Mouse (Mus musculus) cerebellum, postnatal 36 days (tissue): ENCODE results near the gene Tmbim1.
"Not testable (repeated sequence)": the region's sequence is repeated elsewhere in the genome, so short reads cannot be mapped to it uniquely, and the experiment has no call there.

Experiments used
- DNase-seq, 2 experiments: peaks; one replicate each; pipeline ENCODE4 v3.0.0; 2021 to 2022; ENCODE audit warnings: mixed read lengths in 2 of 2

The Tmbim1 gene

DNA sequence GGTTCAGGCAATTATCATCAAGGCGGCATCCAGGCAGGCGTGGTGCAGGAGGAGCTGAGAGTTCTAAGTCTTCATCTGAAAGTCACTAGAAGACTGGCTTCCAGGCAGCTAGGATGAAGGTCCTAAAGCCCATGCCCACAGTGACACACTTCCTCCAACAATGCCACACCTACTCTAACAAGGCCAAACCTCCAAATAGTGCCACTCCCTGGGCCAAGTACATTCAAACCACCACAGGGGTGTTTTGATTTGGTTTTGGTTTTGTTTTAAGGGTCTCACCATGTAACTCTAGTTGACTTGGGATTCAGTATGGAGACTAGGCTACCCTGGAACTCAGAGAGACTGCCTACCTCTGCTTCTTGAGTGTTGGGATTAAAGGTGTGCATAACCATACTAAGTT is at the start of gene Tmbim1:
Tmbim1 (minus strand) TSS at position 101 of the 400 bp plus-strand sequence.
- DNase-seq = no peak

DNA sequence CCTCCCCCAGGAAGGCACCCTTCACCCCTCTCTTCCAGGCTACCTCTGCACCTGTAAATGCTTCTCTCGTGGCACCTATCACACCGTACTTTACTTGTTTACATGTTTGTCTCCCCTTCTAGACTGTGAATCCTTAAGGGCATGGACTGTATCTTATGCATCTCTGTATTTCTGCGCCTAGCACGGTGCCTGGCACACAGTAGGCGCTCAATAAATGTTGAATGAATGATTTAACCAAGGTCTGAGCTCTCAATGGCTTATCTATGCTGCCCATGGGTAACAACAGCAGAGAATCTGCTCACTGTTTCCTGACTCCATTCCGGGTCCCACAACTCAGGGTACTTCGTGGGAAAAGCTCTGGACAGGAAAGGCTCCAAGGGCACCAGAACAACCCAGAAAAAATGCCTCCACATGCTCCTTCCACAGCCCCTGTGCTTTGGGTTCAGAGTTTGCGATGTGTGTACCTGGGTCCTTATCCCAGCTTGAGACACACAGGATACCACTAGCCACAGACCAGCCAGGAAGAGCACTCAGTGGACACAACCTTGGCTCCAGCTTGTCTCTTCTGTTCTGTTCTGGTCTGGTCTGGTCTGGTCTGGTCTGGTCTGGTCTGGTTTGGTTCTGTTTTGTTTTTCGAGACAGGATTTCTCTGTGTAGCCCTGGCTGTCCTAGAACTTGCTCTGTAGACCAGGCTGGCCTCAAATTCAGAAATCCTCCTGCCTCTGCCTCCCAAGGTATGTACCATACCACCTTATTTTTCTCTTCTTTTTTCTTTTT is 48.2 kb upstream of the Tmbim1 start:
- DNase-seq = no peak

DNA sequence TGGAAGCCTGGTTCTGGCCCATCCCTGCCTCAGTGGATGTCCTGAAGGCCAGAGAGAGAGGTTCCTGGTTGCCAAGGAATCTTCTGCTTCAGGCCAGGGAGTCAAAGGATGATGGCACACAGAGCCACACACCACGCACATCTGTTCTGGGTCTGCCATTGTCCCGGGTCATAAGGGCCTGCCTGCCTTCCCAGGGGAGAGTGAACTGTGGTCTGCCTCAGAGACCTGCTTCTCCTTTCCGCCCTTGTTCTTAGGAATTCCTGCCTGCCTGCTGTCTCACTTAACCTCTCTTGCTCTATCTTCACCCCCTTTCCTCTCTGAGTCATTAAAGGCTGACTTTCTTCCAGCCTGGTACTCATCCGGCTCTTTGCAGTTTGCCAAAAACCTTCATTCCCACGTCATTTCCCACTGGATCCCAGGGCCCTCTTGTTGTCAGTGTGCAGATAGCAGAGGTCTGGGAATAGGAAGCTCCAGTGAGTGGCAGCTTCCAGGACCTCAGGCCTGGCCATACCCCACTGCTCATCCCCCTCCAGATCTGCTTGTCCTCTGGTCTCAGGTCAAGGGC is 47.2 kb upstream of the Tmbim1 start:
- DNase-seq = no peak

DNA sequence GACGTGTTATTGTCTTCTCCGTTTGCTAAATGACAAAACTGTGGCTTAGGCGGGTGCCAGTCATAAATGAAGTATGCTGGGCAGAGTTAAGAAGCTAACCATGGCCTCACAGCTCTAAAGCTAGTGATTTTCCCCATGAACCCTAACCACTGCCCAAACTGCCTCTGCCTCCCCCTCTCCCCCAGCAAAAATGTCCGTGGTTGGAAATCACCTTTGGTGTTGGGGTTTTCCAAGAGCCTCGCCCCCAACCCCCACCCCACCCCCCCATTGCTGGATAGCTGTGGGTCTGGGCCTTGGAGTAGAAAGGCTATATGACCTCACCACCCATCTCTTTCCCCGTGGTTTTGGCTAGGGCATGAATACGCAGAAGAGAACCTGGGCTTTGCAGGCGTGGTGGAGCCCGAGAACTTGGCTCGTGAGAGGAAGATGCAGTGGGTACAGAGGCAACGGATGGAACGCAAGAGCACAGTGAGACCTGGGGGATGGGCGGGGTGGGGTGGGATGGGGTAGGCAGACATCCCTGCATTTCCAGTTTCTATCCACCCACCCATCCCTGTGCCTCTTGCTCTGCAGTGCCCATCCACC is 45.9 kb upstream of the Tmbim1 start:
- DNase-seq = no peak

DNA sequence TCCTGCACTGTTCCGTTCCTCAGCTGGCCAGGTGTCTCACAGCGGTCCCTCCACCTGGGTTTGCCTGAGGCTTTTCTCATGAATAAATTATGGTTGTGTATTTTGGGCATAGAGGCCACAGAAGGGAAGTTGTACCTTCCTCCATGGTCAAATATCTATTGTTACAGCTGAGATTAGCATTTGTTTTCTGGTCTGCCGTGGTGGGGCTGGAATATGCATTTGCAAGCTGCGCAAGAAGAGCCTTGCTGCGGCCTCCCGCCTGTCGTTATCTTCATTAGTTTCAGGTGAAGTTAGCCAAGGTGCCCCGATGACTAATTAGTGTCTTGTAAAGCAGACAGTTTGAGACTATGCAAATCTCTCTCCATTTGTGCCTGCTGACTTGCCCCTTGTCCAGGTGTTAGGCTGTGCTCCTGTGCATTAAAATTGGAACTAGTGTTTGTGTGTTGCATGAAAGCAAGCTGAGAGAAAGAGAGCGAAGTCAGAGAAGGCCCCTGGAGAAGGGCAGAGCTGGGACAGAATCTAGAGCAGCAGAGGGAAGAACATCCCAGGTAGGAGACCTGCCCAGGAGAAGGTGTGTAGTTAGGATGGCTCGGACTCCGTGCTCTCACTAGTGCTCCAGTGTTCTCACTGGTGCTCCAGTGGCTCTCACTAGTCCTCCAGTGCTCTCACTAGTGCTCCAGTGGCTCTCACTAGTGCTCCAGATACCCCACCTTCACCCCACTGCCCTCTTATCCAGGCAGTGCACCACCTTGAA is 38.9 kb upstream of the Tmbim1 start:
- no peak for DNase-seq

DNA sequence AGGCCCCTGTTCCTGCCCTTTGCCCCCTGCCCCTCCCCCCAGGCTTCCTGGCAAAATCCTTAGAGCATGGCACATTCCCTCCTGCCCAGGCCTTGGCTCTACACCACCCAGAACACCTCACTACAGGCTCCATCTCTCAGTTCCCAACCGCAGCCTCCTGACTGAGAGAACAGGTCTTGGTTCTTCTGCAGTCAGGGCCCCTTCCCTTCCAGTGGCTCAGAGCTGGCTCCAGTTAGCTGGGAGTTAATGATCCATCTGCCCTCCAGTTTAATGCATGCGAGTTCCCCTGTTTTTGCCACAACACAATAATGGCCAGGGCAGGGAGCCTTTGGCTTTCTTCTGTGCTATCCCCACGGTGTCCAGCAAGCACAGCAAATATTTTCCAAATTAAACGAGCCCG is 37.7 kb upstream of the Tmbim1 start:
- DNase-seq = no peak

DNA sequence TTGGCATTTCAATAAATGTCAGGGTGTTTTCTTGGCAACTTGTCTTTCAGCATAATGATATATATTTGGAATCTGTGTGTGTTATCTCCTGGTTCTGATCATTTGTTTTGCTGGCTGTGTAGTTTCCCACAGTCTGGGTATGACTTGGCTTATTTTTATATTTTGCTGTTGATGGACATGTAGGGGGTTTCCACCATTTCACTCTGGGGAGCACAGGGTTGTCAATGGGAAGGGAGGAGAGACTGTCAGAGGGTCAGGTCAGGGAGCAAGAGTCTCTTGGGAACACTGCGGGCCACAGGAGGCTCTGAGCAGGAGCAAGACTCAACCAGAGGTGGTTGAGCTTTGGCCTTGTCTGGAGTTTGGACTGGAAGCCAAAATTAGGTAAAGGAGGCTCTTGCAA is 36.9 kb upstream of the Tmbim1 start:
- DNase-seq = no peak

DNA sequence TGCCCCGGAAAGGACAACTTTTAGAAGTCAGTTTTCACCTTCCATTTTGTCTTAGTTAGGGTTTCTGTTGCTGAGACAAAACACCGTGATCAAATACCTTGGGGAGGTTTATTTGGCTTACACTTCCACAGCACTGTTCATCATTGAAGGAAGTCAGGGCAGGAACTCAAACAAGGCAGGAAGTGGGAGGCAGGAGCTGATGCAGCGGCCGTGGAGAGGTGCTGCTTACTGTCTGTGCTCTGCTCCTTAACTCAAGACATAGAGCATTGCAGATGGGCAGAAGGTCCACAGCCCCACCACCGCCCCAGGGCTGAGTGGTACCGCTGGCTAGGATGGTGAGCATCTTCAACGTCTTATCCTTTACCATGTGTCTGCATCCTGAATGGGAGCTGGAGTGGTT is 36.5 kb upstream of the Tmbim1 start:
- DNase-seq = no peak

DNA sequence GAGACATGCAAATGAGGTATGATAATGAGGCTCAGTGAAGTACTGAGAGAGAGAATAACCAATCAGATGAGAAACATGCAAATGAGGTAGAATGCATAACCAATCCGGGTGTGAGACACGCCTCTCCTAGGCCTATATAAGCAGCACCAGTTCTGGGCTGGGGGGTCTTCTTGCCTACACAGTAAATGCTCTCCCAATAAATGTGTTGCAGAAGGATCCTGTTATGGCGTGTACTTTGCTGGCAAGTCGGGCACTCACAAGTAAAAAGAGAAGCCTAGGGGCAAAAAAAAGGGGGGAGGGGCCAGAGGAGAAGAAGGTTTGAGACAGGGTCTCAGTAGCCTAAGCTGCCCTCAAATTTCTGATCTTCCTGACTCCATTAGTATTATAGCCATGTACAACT is 35.6 kb upstream of the Tmbim1 start:
- DNase-seq = not testable (repeated sequence)

DNA sequence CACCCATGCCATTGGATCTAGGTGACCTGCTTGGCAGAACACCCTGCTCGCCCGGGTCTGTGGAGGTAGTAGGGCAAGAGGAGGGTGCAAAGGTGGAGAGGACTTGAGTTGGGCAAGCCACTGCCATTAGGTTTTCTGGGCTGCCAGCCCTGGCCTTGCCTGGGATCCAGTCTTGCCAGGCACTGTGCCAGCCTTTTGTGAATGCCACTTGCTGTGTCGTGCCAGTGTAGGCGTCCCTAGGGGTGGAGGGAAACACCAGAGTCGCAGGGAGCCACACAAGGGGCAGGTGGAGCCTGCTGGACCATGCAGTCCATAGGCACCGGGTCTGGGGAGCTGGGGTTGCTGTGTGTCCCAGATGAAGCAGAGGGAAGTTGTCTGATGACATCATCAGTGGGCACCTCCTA is 34.9 kb upstream of the Tmbim1 start:
- peak; percentile 37 to 51 for DNase-seq

DNA sequence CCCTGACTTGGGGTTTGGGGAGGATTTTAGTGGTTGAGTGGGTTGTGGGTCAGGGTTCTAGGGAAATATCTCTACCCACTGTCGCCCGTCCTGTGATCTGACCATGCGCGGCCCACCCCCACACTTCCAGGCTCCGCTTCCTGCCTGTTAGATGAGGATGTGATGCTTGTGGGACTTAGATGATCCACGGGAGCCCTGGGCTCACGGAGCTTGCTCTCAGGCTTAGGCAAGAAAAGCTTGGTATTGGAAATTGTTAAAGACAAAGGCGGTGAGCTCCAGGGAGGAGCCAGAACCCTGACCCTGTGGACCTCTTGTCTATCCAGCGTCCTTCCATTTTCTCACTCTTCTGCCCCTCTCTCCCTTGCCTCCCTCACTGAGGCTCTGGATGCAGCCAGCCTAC is 34.5 kb upstream of the Tmbim1 start:
- DNase-seq = no peak

DNA sequence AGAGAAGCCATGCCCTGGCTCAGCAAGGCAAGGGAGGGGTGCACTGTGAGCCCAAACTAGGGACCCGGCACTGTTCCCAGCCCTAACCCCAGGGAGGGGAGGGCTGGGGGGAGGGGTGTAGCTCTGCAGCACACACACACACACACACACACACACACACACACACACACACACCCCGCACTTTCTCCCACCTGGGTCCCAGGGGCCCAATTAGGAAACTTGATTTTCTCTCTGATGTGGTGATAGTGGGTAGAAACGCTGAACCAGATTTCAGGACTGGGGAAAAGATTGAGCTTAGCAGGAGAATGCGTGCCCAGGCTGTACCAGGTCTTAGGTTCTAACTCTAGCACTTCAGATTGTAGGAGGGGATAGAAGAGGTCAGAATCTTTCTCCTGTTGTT is 33.2 kb upstream of the Tmbim1 start:
- DNase-seq = no peak

DNA sequence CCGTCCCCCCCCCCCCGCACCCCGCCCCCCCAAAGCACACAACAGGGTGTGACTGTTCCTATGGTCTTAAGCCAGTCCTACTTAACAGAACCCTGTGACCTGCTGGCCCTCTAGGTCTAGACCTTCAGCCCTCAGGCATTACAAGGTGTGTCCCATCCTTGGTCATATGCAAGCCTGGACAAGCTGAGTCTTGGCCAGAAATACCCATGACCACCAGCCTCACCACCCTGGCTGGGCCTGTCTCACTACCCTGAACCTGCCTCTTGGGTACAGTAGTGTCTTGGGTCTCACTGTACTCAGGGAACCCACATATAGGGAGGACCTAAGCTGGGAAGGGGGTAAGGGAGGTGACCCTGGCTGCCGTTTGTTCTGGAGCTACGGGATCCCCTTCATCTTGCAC is 32.6 kb upstream of the Tmbim1 start:
- no peak for DNase-seq

DNA sequence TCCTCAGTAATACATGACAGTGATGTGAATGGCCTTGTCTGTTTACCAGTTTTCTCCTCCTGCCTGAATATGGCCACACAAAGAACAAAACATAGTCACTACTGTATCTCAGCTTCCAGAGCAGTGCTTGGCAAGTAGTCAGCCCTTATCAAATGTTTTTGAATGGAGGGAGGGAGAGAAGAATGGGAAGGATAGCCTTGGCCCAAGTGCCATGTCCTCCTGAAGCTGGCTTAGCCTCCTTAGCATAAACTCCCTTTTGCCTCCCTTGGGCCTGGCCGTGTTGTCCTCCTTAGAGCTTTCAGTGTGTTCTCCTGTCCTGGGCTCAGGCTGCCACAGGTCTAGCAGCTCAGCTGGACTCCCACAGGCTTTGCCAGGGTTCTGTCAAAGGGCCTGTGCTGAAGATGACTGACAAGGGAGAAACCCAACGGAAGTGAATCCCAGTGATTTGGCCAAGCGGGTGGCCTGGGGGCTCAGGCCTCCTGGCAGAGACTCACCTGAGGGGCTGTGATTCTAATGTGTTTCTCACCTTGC is 31.9 kb upstream of the Tmbim1 start:
- peak in 1 of 2 experiments; percentile 28 for DNase-seq

DNA sequence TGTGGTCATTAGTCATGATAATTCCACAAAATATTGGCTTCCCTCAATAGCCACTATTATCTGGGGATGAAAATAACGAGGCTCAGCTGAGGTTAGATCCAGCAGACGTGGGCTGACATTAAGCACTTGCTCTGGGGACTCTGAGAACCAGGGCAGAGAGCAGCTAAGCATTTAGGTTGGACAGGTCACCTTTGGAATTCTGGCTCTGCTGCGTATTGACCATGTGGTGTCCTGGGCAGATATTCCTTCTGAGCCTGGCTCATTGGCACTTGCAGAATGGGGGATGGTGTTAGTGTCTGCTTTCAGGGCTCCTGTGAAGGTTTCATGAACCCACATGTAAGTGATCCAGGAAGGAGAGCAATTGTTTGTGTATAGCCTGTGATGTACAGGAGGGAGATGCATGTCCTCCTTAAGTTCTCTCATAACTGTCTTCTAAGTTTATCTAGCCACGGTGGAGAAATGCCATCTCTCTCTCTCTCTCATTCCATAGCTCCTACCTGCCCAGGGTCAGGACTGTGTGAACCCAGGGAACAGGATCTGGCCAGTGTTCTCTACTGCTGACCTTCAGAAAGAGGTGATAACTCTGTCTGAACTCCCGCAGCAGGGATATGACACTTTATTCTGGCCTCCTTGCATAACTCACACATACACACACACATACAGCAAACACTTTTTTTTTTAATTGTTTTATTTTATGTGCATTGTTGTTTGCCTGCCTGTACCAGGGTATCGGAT is 30.2 kb upstream of the Tmbim1 start:
- peak; percentile 32 to 47 for DNase-seq

DNA sequence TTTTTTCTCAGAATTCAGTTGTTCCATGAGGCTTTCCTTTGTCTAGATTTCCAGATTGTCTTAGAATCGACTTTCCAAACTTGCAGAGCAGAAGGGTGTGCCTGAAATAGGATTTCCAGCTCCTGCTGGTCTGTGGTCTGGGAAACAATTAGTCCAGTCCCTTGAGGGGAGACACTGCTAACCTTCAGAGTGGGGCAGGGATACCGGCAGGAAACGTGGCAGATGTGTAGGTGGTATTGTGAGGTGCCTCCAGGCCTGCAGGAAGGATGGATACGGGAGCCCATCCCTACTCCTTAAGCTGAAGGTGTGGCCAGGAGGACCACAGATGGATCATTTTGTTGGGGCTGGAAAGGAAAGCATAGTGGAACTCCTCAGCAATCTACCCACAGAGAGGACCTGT is 29.6 kb upstream of the Tmbim1 start:
- DNase-seq = no peak

DNA sequence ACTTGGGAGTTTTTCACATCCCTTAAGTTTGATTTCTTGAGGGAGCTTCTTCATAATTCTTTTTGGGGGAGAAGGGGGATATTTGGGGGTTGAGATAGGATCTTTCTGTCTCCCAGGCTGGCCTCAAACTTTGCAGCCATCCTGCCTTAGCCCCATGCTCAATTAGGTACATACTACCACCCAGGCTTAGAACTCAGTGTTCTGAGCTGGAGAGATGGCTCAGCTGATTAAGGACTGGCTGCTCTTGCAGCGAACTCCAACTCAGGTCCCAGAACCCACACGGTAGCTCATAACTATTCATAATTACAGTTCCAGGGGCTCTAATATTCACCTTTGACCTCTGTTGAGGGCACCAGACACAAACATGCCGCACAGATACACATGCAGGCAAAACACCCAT is 29.2 kb upstream of the Tmbim1 start:
- DNase-seq = no peak

DNA sequence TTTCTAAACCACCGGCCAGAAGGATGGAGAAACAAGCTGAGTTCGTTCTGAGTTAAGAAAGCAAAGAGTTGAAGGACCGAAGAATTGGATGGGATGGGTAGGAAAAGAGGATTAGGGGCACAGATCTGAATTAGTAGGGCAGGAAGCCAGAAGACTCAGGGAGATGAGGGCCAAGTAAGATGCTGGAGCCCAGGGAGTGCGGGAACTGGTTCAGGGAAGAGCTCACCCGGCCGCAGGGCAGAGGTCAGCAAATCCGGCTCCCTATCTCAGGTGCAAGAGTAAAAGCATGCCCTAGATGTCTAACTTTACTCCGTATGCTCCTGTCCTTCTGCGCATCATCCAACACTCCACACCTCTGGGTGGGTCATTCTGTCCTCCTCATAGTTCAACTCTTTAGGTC is 27.5 kb upstream of the Tmbim1 start:
- DNase-seq = peak in 1 of 2 experiments; percentile 19

DNA sequence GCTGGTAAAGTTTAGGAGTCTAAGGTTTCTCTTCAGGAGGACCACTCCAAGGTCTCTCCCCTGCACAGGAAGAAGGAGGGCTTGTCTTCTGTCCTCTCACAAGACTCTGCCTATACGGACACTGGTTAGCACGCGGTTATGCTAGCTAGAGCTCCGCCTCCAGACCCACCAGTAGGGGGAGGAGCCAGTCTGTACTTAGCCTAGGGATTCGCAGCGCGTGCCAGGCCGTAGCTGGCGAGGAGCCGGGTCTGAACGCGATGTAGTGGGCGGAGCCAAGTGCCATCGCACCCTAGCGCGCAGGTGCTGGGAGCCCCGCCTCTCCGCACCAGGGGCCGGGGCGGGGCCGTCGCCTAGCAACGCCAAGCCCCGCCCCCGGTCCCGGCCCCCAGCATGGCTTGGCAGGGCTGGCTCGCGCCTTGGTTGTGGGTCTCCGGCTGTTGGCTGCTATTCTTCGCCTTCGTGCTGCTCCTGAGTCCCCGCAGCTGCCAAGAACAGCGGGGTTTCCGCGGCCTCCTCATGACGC is 26.9 kb upstream of the Tmbim1 start:
- peak; percentile 93 to 95 for DNase-seq

DNA sequence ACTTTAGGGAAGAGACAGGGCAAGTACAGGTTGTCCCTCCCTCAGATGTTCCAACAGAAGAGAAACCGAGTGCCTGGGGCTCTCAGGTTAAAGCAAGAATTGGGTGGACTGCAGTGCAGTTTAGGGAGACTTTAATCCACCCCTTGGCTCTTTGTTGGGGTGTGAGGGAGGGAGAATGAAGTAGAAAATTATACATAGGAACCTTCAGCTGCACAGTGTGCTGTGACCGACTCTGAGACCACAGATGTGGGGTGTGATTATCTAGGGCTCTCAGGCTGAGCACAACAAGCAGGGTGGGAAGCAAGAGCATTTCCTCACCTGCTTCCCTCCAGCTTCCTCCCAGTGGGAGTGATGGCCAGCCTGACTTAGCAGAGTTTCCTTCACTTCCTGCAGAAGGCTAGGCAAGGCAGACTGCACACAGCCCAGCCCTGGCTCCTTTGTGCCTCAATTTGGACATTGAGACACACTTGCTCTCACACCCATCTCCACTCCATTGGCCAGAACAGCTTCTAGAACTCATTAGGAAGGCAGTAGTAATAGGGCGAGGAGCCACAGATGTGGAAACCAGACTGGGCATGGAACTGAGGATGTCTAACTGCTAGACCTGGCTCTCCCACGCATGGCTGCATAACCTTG is 25.7 kb upstream of the Tmbim1 start:
- no peak for DNase-seq

DNA sequence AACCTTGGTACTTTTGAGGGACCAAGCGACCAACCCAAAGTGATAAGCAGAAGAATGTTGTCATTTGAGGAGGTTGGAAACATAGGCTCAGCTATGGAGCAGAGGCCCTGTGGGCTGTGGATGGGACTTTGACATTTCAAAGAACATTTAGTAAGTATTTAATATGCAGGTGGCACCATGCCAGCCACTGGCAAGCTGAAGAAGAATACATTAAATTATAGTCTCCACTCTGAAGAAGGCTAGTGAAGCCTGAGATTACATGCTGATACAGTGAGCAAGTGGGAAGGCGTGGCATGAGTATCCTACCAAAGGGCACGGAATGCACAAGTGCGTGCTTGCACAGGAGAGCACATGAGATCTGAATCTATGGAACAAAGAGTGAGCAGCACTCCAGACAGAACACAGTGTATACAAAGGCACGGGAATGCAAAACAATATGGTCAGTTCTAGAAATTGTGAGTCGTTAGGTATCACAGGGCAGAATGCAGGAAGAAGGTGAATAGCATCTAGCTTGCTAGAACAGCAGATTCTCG is 24.5 kb upstream of the Tmbim1 start:
- no peak for DNase-seq

DNA sequence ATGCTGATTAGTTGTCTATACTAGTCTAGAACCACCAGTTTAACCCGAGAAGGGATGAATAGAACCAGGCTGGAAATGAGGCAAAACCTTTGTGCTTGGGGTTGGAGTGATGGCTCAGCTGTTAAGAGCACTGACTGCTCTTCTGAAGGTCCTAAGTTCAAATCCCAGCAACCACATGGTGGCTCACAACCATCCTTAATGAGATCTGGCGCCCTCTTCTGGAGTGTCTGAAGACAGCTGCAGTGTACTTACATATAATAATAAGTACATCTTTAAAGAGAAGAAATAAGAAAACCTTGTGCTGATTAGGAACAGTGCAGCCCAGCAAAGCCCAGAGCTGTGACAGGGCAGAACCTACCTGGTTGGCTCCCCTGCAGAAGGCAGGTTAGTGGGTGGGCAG is 21.5 kb upstream of the Tmbim1 start:
- not testable (repeated sequence) for DNase-seq
